Mouse (Mus musculus) stomach, postnatal 0 days (tissue): ENCODE measurements around the gene Gtf2ird2. TPM values are rescaled to one million over a fixed set of nuclear protein-coding genes. Genes with fewer than 3 reads are reported as not detected.
A peak's percentile ranks its signal among the peaks of the same experiment; 100 is the strongest.

Experiments used
- ATAC-seq: fragments of 200-750 bp; cut with Nextera tagmentation; 2 replicates; pipeline ENCODE4 v1.8.0; 2017; ENCODE audit not compliant: low FRiP score, low TSS enrichment
- DNase-seq: peaks from one replicate; pipeline ENCODE4 v3.0.0-alpha.2; 2016; ENCODE audit warnings: low spot score
- H3K27ac ChIP-seq: fragments of 300-500 bp; sonication (generic); replicated peaks from 2 replicates; pipeline ENCODE4 v1.5.1; 2014; ENCODE audit warnings: mild to moderate bottlenecking, control low read depth
- H3K27me3 ChIP-seq: fragments of 300-500 bp; sonication (generic); 2 replicates; pipeline ENCODE4 v1.6.1; 2014; ENCODE audit warnings: low read length; ENCODE audit not compliant: control insufficient read depth, insufficient read depth
- H3K36me3 ChIP-seq: fragments of 300-500 bp; sonication (generic); 2 replicates; pipeline ENCODE4 v1.6.1; 2014; ENCODE audit warnings: low read length, mixed read lengths; ENCODE audit not compliant: control insufficient read depth, insufficient read depth
- H3K4me1 ChIP-seq: fragments of 300-500 bp; sonication (generic); replicated peaks from 2 replicates; pipeline ENCODE4 v1.6.1; 2014; ENCODE audit warnings: antibody characterized with exemption; ENCODE audit not compliant: control insufficient read depth, insufficient read depth
- H3K4me2 ChIP-seq: fragments of 300-500 bp; sonication (generic); replicated peaks from 2 replicates; pipeline ENCODE4 v1.6.1; 2014; ENCODE audit warnings: low read depth, mild to moderate bottlenecking, control low read depth, moderate library complexity
- H3K4me3 ChIP-seq: fragments of 300-500 bp; sonication (generic); 2 replicates; pipeline ENCODE4 v1.5.1; 2014; ENCODE audit warnings: low read depth, low read length, control low read depth
- H3K9ac ChIP-seq: fragments of 300-500 bp; sonication (generic); 2 replicates; pipeline ENCODE4 v1.6.1; 2014; ENCODE audit warnings: mild to moderate bottlenecking, low read length, control low read depth, mixed read lengths
- H3K9me3 ChIP-seq: fragments of 300-500 bp; sonication (generic); 2 replicates; pipeline ENCODE4 v1.6.1; 2016; ENCODE audit warnings: low read length; ENCODE audit not compliant: control insufficient read depth
- CTCF ChIP-seq: IDR thresholded peaks from 2 replicates; pipeline ENCODE4 v1.5.1; 2016; ENCODE audit warnings: antibody characterized with exemption, low read depth, mild to moderate bottlenecking, moderate library complexity
- EP300 ChIP-seq: optimal IDR thresholded peaks from 2 replicates; pipeline ENCODE3; 2016; ENCODE audit warnings: antibody characterized with exemption
- WGBS: fragments of 180-500 bp; shearing (Covaris S2); extraction: QIAGEN DNeasy Blood & Tissue Kit; methylation state at CpG from one replicate; pipeline ENCODE4 v1.1.7; 2014; 5-methylcytosine and 5-hydroxymethylcytosine counted together
- polyA plus RNA-seq: library from polyadenylated mRNA; unstranded; fragments of >200 nt; fragmentation: Nextera tagmentation; extraction: Ambion mirVana; gene quantifications from 2 replicates; pipeline ENCODE4 v1.2.1, GENCODE M21; 2015

Gene Gtf2ird2
- polyA plus RNA-seq, 1 experiment from 2014 or later, result 3.2 TPM

- WGBS, result 89% methylated on average over 11 of the region's 11 CpGs
- Histone ChIP-seq H3K4me1 (no peaks in the 10 kb centered on the region; the same call in 1 of the 2 replicates), H3K27me3 (no peaks in the 10 kb centered on the region), H3K9ac (no peak overlapping the region), H3K4me2 (no peak overlapping the region), H3K4me3 (no peak overlapping the region), H3K9me3 (no peaks in the 10 kb centered on the region), H3K36me3 (peaks cover 33% of the 10 kb centered on the region), H3K27ac (no peak overlapping the region)
- DNase-seq (no peak), ATAC-seq (no peak)
- no peak for TF ChIP-seq EP300
- TF ChIP-seq CTCF, result no peak
These were observed 53.7 kb downstream of the Gtf2ird2 start for GRCm38 (mm10) chr5:134237508-134237907.

- 73% methylated on average over 28 of the region's 28 CpGs for WGBS
- no peaks in the 10 kb centered on the region for H3K9me3 ChIP-seq
- peaks cover 39% of the 10 kb centered on the region for H3K36me3 ChIP-seq
- 0 out of 2 replicates have a peak, but pooled peaks have one; percentile 13 for ATAC-seq
- no peak overlapping the region for H3K27ac ChIP-seq
- H3K4me3 ChIP-seq, result no peak overlapping the region
- TF ChIP-seq CTCF (no peak), EP300 (no peak)
- no peak overlapping the region for H3K9ac ChIP-seq
- H3K4me1 ChIP-seq, result no peaks in the 10 kb centered on the region; the same call in 1 of the 2 replicates
- H3K4me2 ChIP-seq, result no peak overlapping the region
- no peak for DNase-seq
- H3K27me3 ChIP-seq, result no peaks in the 10 kb centered on the region
These were observed 54.3 kb downstream of the Gtf2ird2 start for GRCm38 (mm10) chr5:134237936-134238760.

GRCm38 (mm10) chr5:134241831-134242230, 58.0 kb downstream of the Gtf2ird2 start:
- TF ChIP-seq EP300 (no peak), CTCF (no peak)
- no peak for ATAC-seq
- H3K4me1 ChIP-seq, result no peaks in the 10 kb centered on the region
- no peaks in the 10 kb centered on the region for H3K9me3 ChIP-seq
- H3K27me3 ChIP-seq, result no peaks in the 10 kb centered on the region
- no peak overlapping the region for H3K4me2 ChIP-seq
- no peak overlapping the region for H3K4me3 ChIP-seq
- peak overlapping the region; percentile 61; the same call in 1 of the 2 replicates for H3K27ac ChIP-seq
- peaks cover 72% of the 10 kb centered on the region for H3K36me3 ChIP-seq
- H3K9ac ChIP-seq, result no peak overlapping the region
- DNase-seq, result no peak
- 69% methylated on average over 5 of the region's 5 CpGs for WGBS

GRCm38 (mm10) chr5:134243661-134244436, 60.0 kb downstream of the Gtf2ird2 start:
- no peak overlapping the region for H3K27ac ChIP-seq
- H3K27me3 ChIP-seq, result no peaks in the 10 kb centered on the region
- H3K4me3 ChIP-seq, result no peak overlapping the region
- H3K9me3 ChIP-seq, result no peaks in the 10 kb centered on the region
- H3K9ac ChIP-seq, result no peak overlapping the region
- peaks cover 67% of the 10 kb centered on the region for H3K36me3 ChIP-seq
- H3K4me1 ChIP-seq, result no peaks in the 10 kb centered on the region
- no peak overlapping the region for H3K4me2 ChIP-seq
- no peak for ATAC-seq
- WGBS, result 77% methylated on average over 26 of the region's 26 CpGs
- DNase-seq, result no peak
- TF ChIP-seq CTCF (no peak), EP300 (no peak)

GRCm38 (mm10) chr5:134244890-134245289, 61.1 kb downstream of the Gtf2ird2 start:
- Histone ChIP-seq H3K27me3 (no peaks in the 10 kb centered on the region), H3K9me3 (no peaks in the 10 kb centered on the region), H3K4me1 (no peaks in the 10 kb centered on the region), H3K4me2 (no peak overlapping the region), H3K4me3 (no peak overlapping the region), H3K9ac (no peak overlapping the region), H3K27ac (no peak overlapping the region), H3K36me3 (peaks cover 72% of the 10 kb centered on the region)
- TF ChIP-seq EP300 (no peak), CTCF (no peak)
- 91% methylated on average over 5 of the region's 5 CpGs for WGBS
- no peak for DNase-seq
- ATAC-seq, result no peak

- Histone ChIP-seq H3K4me1 (no peaks in the 10 kb centered on the region), H3K36me3 (peaks cover 62% of the 10 kb centered on the region), H3K27ac (0 out of 2 replicates have a peak overlapping the region, but pooled peaks have one; percentile 40), H3K27me3 (no peaks in the 10 kb centered on the region), H3K4me3 (no peak overlapping the region), H3K9me3 (no peaks in the 10 kb centered on the region), H3K9ac (no peak overlapping the region), H3K4me2 (no peak overlapping the region)
- WGBS, result 58% methylated on average over 5 of the region's 5 CpGs
- DNase-seq, result peak; percentile 74
- peak; percentile 85 for ATAC-seq
- TF ChIP-seq CTCF (no peak), EP300 (no peak)
These were observed 62.3 kb downstream of the Gtf2ird2 start for GRCm38 (mm10) chr5:134246146-134246545.
